9 mouse cellular contexts compared by ENCODE assay signal in the genomic region with DNA sequence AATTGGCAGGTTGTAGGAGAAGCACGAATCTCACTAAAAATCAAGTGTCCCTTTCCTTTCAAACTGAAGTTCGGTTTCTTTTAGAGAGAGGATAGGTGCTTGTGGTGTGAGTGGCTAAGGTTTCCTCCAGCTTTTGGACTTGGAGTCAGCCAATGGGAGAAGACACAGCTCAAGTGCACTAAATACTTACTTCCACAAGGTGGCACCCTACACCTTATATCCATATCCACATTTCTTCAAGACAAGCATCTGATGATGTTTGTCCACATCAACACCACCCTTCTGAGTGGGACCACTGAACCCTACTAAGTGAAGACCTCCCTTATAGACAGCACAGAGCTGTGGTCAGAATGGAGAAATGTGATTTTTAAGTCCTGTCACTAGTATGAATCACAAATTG. TPM values are rescaled to one million over a fixed set of nuclear protein-coding genes. Genes with fewer than 3 reads are reported as not detected.
DNase-seq lines count a peak whose midpoint lies in the region; ATAC-seq and TF ChIP-seq lines count a peak whose summit lies in the region.
"Had no signal": no experiment of that assay in that cellular context is flagged by ENCODE, and none has a peak within 500 bp of the region (broad histone marks: within the 10 kb centered on the region; RNA-seq: fewer than 3 reads in every experiment).

No protein-coding gene starts in this region.

- TF ChIP-seq EP300 in stomach, postnatal 0 days (optimal IDR thresholded peaks at IDR 0.05) = no peak

- peak; percentile 42 for TF ChIP-seq CTCF in forebrain, postnatal 0 days (IDR thresholded peaks at IDR 0.05; ENCODE audit: low read depth)
- TF ChIP-seq CTCF in brain, embryonic 14.5 days (IDR thresholded peaks at IDR 0.05; ENCODE audit: borderline replicate concordance, extremely low read depth, insufficient read depth, insufficient read length) = peak; percentile 10; the same call in 1 of the 2 replicates
- peak; percentile 61 for TF ChIP-seq CTCF in stomach, postnatal 0 days (IDR thresholded peaks at IDR 0.05; ENCODE audit: low read depth)

- H3K9me3 ChIP-seq in forebrain, postnatal 0 days (ENCODE audit: low read length) = no peaks in the 10 kb centered on the region
- H3K9me3 ChIP-seq in forebrain, embryonic 15.5 days = no peaks in the 10 kb centered on the region
- no peaks in the 10 kb centered on the region for H3K9me3 ChIP-seq in stomach, postnatal 0 days (ENCODE audit: control insufficient read depth, low read length)
- H3K9me3 ChIP-seq in hindbrain, embryonic 11.5 days (ENCODE audit: control insufficient read depth, low read length) = peaks cover 3% of the 10 kb centered on the region; the same call in 1 of the 2 replicates
- H3K9me3 ChIP-seq: heart, embryonic 15.5 days had no signal

- no peak for DNase-seq in forebrain, postnatal 0 days
- peak; percentile 15 to 21 for DNase-seq in right cerebral cortex, adult 2 months (ENCODE audit: low spot score in 2 of 2)
- no peak for DNase-seq in right cerebral cortex, postnatal 25 days
- peak; percentile 18 for DNase-seq in brain, embryonic 14.5 days (ENCODE audit: low read depth)
- peak; percentile 20 for DNase-seq in layer of hippocampus, adult 9-10 months (ENCODE audit: low spot score)
- no peak for DNase-seq in stomach, postnatal 0 days (ENCODE audit: low spot score)
- no peak for DNase-seq in hindbrain, embryonic 11.5 days (ENCODE audit: low spot score)

- no peak overlapping the region for H3K27ac ChIP-seq in forebrain, postnatal 0 days (ENCODE audit: low read depth, low read length)
- no peak overlapping the region for H3K27ac ChIP-seq in forebrain, embryonic 15.5 days (replicated peaks)
- H3K27ac ChIP-seq in stomach, postnatal 0 days (replicated peaks) = no peak overlapping the region
- no peak overlapping the region for H3K27ac ChIP-seq in hindbrain, embryonic 11.5 days (ENCODE audit: low read depth, low read length)
- H3K27ac ChIP-seq: heart, embryonic 15.5 days had no signal

- no peak for ATAC-seq in forebrain, postnatal 0 days
- ATAC-seq in forebrain, embryonic 15.5 days (replicated peaks) = no peak
- ATAC-seq in stomach, postnatal 0 days (ENCODE audit: low FRiP score, low TSS enrichment) = no peak
- no peak for ATAC-seq in hindbrain, embryonic 11.5 days (ENCODE audit: low FRiP score)

- H3K36me3 ChIP-seq in forebrain, postnatal 0 days (ENCODE audit: insufficient read depth) = no peaks in the 10 kb centered on the region
- H3K36me3 ChIP-seq in forebrain, embryonic 15.5 days = peaks cover 5% of the 10 kb centered on the region; the same call in 1 of the 2 replicates
- no peaks in the 10 kb centered on the region for H3K36me3 ChIP-seq in stomach, postnatal 0 days (ENCODE audit: control insufficient read depth, insufficient read depth, low read length)
- no peaks in the 10 kb centered on the region for H3K36me3 ChIP-seq in hindbrain, embryonic 11.5 days (ENCODE audit: control insufficient read depth, insufficient read depth, low read length)
- H3K36me3 ChIP-seq: heart, embryonic 15.5 days had no signal

- H3K9ac ChIP-seq in forebrain, postnatal 0 days = no peak overlapping the region
- no peak overlapping the region for H3K9ac ChIP-seq in forebrain, embryonic 15.5 days (replicated peaks)
- no peak overlapping the region for H3K9ac ChIP-seq in stomach, postnatal 0 days (ENCODE audit: low read length)
- H3K9ac ChIP-seq in hindbrain, embryonic 11.5 days (ENCODE audit: low read depth, low read length) = no peak overlapping the region
- H3K9ac ChIP-seq: heart, embryonic 15.5 days had no signal

- no peak overlapping the region for H3K4me2 ChIP-seq in forebrain, postnatal 0 days (ENCODE audit: low read depth)
- H3K4me2 ChIP-seq in forebrain, embryonic 15.5 days (replicated peaks) = no peak overlapping the region
- no peak overlapping the region for H3K4me2 ChIP-seq in stomach, postnatal 0 days (replicated peaks; ENCODE audit: low read depth)
- no peak overlapping the region for H3K4me2 ChIP-seq in hindbrain, embryonic 11.5 days (replicated peaks; ENCODE audit: low read depth, low read length)
- H3K4me2 ChIP-seq: heart, embryonic 15.5 days had no signal

- no peaks in the 10 kb centered on the region for H3K27me3 ChIP-seq in forebrain, postnatal 0 days (ENCODE audit: insufficient read depth, low read length)
- H3K27me3 ChIP-seq in forebrain, embryonic 15.5 days = no peaks in the 10 kb centered on the region
- no peaks in the 10 kb centered on the region for H3K27me3 ChIP-seq in stomach, postnatal 0 days (ENCODE audit: control insufficient read depth, insufficient read depth, low read length)
- H3K27me3 ChIP-seq in hindbrain, embryonic 11.5 days (ENCODE audit: control insufficient read depth, insufficient read depth, low read length) = no peaks in the 10 kb centered on the region
- H3K27me3 ChIP-seq: heart, embryonic 15.5 days had no signal

- WGBS in forebrain, postnatal 0 days = 83% methylated on average over 2 of the region's 2 CpGs
- WGBS in forebrain, embryonic 15.5 days = 85% methylated on average over 2 of the region's 2 CpGs
- WGBS in stomach, postnatal 0 days = 86% methylated on average over 2 of the region's 2 CpGs
- 81% methylated on average over 2 of the region's 2 CpGs for WGBS in hindbrain, embryonic 11.5 days

- H3K4me3 ChIP-seq in forebrain, postnatal 0 days (ENCODE audit: low read depth, low read length) = no peak overlapping the region
- no peak overlapping the region for H3K4me3 ChIP-seq in forebrain, embryonic 15.5 days
- no peak overlapping the region for H3K4me3 ChIP-seq in stomach, postnatal 0 days (ENCODE audit: low read depth, low read length)
- H3K4me3 ChIP-seq in hindbrain, embryonic 11.5 days (ENCODE audit: low read depth, low read length) = no peak overlapping the region
- H3K4me3 ChIP-seq: heart, embryonic 15.5 days had no signal

- H3K4me1 ChIP-seq in forebrain, postnatal 0 days (ENCODE audit: insufficient read depth) = no peaks in the 10 kb centered on the region
- no peaks in the 10 kb centered on the region for H3K4me1 ChIP-seq in forebrain, embryonic 15.5 days
- H3K4me1 ChIP-seq in stomach, postnatal 0 days (replicated peaks; ENCODE audit: control insufficient read depth, insufficient read depth) = no peaks in the 10 kb centered on the region
- no peaks in the 10 kb centered on the region for H3K4me1 ChIP-seq in hindbrain, embryonic 11.5 days (replicated peaks; ENCODE audit: control insufficient read depth, insufficient read depth, low read length)
- H3K4me1 ChIP-seq: heart, embryonic 15.5 days had no signal

- TF ChIP-seq POLR2A in brain, embryonic 14.5 days (IDR thresholded peaks at IDR 0.05; ENCODE audit: borderline replicate concordance, extremely low read depth, insufficient read depth, insufficient read length, poor library complexity, severe bottlenecking) = no peak

RNA-seq across cellular contexts. Expression of a gene that starts 40.6 kb away (rescaled TPM):
- total RNA-seq in forebrain, postnatal 0 days (2014; rRNA removed) = 6.8 and 10.2 TPM in 2 replicates
- polyA plus RNA-seq in forebrain, postnatal 0 days (2015; fragmentation: Nextera tagmentation; extraction: Ambion mirVana) = 6.5 and 8.0 TPM in 2 replicates
- 16.0 and 17.2 TPM in 2 replicates for polyA plus RNA-seq in forebrain, embryonic 15.5 days (2015; fragmentation: Nextera tagmentation; extraction: Ambion mirVana)
- polyA plus RNA-seq in brain, embryonic 14.5 days (2012; rRNA removed) = 5.5 and 10.0 TPM in 2 replicates
- 3.2 and 3.3 TPM in 2 replicates for polyA plus RNA-seq in stomach, postnatal 0 days (2015; fragmentation: Nextera tagmentation; extraction: Ambion mirVana)
- polyA plus RNA-seq in hindbrain, embryonic 11.5 days (2014; fragmentation: Nextera tagmentation; extraction: Ambion mirVana) = 24.6 and 26.7 TPM in 2 replicates

RNA-seq across cellular contexts. Expression of a gene that starts 44.6 kb away (rescaled TPM):
- 20.5 and 24.2 TPM in 2 replicates for total RNA-seq in forebrain, postnatal 0 days (2014; rRNA removed)
- 22.4 and 23.2 TPM in 2 replicates for polyA plus RNA-seq in forebrain, postnatal 0 days (2015; fragmentation: Nextera tagmentation; extraction: Ambion mirVana)
- polyA plus RNA-seq in forebrain, embryonic 15.5 days (2015; fragmentation: Nextera tagmentation; extraction: Ambion mirVana) = 30.3 and 30.4 TPM in 2 replicates
- polyA plus RNA-seq in brain, embryonic 14.5 days (2012; rRNA removed) = 14.7 and 15.4 TPM in 2 replicates
- polyA plus RNA-seq in stomach, postnatal 0 days (2015; fragmentation: Nextera tagmentation; extraction: Ambion mirVana) = 25.2 and 25.6 TPM in 2 replicates
- polyA plus RNA-seq in hindbrain, embryonic 11.5 days (2014; fragmentation: Nextera tagmentation; extraction: Ambion mirVana) = 19.6 and 23.4 TPM in 2 replicates

Comparison
In these comparisons a context has a peak if more than half of its experiments do, and no peak if none do; other contexts are left out.
1. DNase-seq: peak in right cerebral cortex, adult 2 months (2 of 2), brain, embryonic 14.5 days (single experiment) and layer of hippocampus, adult 9-10 months (single experiment); none in forebrain, postnatal 0 days (single experiment), right cerebral cortex, postnatal 25 days (single experiment), stomach, postnatal 0 days (single experiment) and hindbrain, embryonic 11.5 days (single experiment).
2. CTCF ChIP-seq: peak in every context shown above with its lines; median percentile 61 in stomach, postnatal 0 days; 42 in forebrain, postnatal 0 days; 10 in brain, embryonic 14.5 days.